Mouse (Mus musculus): ENCODE results near the gene Frmd4a.

DNA sequence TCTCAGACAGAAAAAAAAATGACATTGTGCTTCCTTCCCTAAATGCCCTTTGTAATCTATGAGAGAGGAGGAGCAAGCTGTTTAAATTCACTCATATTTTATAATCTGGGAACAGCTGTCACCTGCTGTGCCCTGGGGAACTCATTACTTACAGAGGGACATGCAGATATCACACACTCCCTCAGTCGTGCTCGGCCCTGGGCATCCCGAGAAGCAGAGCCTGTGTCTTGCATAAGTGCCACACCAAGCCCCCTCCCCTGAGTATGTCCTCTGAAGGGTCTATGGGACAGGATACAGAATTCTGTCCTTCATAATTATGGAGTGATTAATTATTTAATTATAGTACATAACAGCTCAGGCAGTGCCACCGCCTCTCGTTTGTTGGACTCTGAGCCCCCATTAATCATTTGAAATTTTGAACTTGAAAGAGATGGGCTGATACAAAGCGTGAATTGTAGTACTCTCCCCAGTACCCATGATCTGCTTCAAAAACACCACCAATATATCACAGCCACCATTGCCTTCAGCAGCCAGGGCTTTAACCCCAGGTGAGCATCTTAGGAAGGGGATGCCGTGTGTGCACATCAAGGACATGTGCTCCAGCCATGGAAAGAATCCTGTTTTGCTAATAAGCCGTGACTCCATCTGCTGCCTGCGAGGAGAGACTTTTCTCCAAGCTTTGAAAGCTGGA, 177.0 kb downstream of the Frmd4a start:
- TF ChIP-seq CTCF (IDR thresholded peaks at IDR 0.05; ENCODE audit: insufficient read depth, low read length) = no peak
- no peak for TF ChIP-seq POLR2A (IDR thresholded peaks at IDR 0.05; ENCODE audit: borderline replicate concordance, extremely low read depth, low read depth, low read length)
